Mouse (Mus musculus) erythroblast, adult 5-6 weeks (primary cell): ENCODE data around the gene Gm13279. TPM values are rescaled to one million over a fixed set of nuclear protein-coding genes. Genes with fewer than 3 reads are reported as not detected.
"Not testable (repeated sequence)": the region's sequence is repeated elsewhere in the genome, so short reads cannot be mapped to it uniquely, and the experiment has no call there.

ENCODE experiments used
- ATAC-seq: replicated peaks from 2 replicates; pipeline ENCODE4 v1.8.0; 2016; ENCODE audit warnings: moderate number of reproducible peaks, mild to moderate bottlenecking, moderate TSS enrichment, inconsistent platforms; ENCODE audit not compliant: poor library complexity, low FRiP score, severe bottlenecking
- total RNA-seq, 2 experiments: library from RNA; stranded (forward) in 1 of 2; stranded (reverse) in 1 of 2; fragments of 150-400 nt in 1 of 2; fragments of 200-764, 138-1000 nt in 1 of 2; gene quantifications; 2 replicates each; pipeline versions ENCODE4 v1.2.3 to v1.2.4; 2015 to 2017; ENCODE audit warnings: low replicate concordance in 2 of 2

The Gm13279 gene
- total RNA-seq, 2 experiments from 2014 or later = not detected

GRCm38 (mm10) chr4:88791250-88791649, 5.9 kb upstream of the Gm13279 start, which contains the start of gene Gm13278:
Gm13278 (plus strand) TSS chr4:88791550.
- not testable (repeated sequence) for ATAC-seq

- ATAC-seq = not testable (repeated sequence)
These were observed 3.1 kb upstream of the Gm13279 start, which contains the start of gene Gm13275 for GRCm38 (mm10) chr4:88793936-88794675. Gm13275 (plus strand) TSS chr4:88794487.

- not testable (repeated sequence) for ATAC-seq
These were observed 2.2 kb downstream of the Gm13279 start, which contains the start of gene Gm13285 for GRCm38 (mm10) chr4:88799365-88799764. Gm13285 (plus strand) TSS chr4:88799665.

GRCm38 (mm10) chr4:88802954-88803353, 5.8 kb downstream of the Gm13279 start, which contains the start of gene Gm13287:
Gm13287 (plus strand) TSS chr4:88803254.
- not testable (repeated sequence) for ATAC-seq

- ATAC-seq = not testable (repeated sequence)
These were observed 8.0 kb downstream of the Gm13279 start, which contains the start of gene Gm13288 for GRCm38 (mm10) chr4:88805231-88805630. Gm13288 (plus strand) TSS chr4:88805531.

GRCm38 (mm10) chr4:88805761-88806160, 8.6 kb downstream of the Gm13279 start:
- not testable (repeated sequence) for ATAC-seq

- ATAC-seq = no peak
These were observed 18.7 kb downstream of the Gm13279 start, which contains the start of gene Ifna7 for GRCm38 (mm10) chr4:88815928-88816327. Ifna7 (plus strand) TSS chr4:88816228.

GRCm38 (mm10) chr4:88819659-88820058, 22.5 kb downstream of the Gm13279 start, which contains the start of gene Ifna11:
Ifna11 (plus strand) TSS chr4:88819959.
- no peak for ATAC-seq

- no peak for ATAC-seq
These were observed 25.8 kb downstream of the Gm13279 start for GRCm38 (mm10) chr4:88822995-88823394.

- not testable (repeated sequence) for ATAC-seq
These were observed 29.9 kb downstream of the Gm13279 start, which contains the start of gene Ifna6 for GRCm38 (mm10) chr4:88827116-88827515. Ifna6 (plus strand) TSS chr4:88827416.

- no peak for ATAC-seq
These were observed 33.3 kb downstream of the Gm13279 start for GRCm38 (mm10) chr4:88830523-88830922.

GRCm38 (mm10) chr4:88835225-88835624, 38.0 kb downstream of the Gm13279 start, which contains the start of gene Ifna5:
Ifna5 (plus strand) TSS chr4:88835525.
- not testable (repeated sequence) for ATAC-seq

GRCm38 (mm10) chr4:88838828-88839227, 41.6 kb downstream of the Gm13279 start:
- no peak for ATAC-seq

- no peak for ATAC-seq
These were observed 42.9 kb downstream of the Gm13279 start for GRCm38 (mm10) chr4:88840058-88840457.

GRCm38 (mm10) chr4:88841438-88841911, 44.3 kb downstream of the Gm13279 start, which contains the start of gene Ifna4:
Ifna4 (plus strand) TSS chr4:88841861.
- no peak for ATAC-seq

GRCm38 (mm10) chr4:88845334-88845733, 48.1 kb downstream of the Gm13279 start:
- no peak for ATAC-seq

Other genes starting within 250 kb of the Gm13279 start
Only the 30 nearest of the 31 such genes appear.
- gene Ifna14, start 225.6 kb upstream of the Gm13279 start, total RNA-seq (2015; ENCODE audit: low replicate concordance) = not detected in 2 replicates
- not detected in 2 replicates for gene Ifna14, start 225.6 kb upstream of the Gm13279 start, total RNA-seq (2017; ENCODE audit: low replicate concordance)
- not detected in 2 replicates for gene Ifna9, start 205.0 kb upstream of the Gm13279 start, total RNA-seq (2015; ENCODE audit: low replicate concordance)
- gene Ifna9, start 205.0 kb upstream of the Gm13279 start, total RNA-seq (2017; ENCODE audit: low replicate concordance) = not detected in 2 replicates
- gene Ifna12, start 194.0 kb upstream of the Gm13279 start, total RNA-seq (2015; ENCODE audit: low replicate concordance) = not detected in 2 replicates
- not detected in 2 replicates for gene Ifna12, start 194.0 kb upstream of the Gm13279 start, total RNA-seq (2017; ENCODE audit: low replicate concordance)
- gene C87499, start 163.0 kb upstream of the Gm13279 start, total RNA-seq (2015; ENCODE audit: low replicate concordance) = not detected in 2 replicates
- not detected in 2 replicates for gene C87499, start 163.0 kb upstream of the Gm13279 start, total RNA-seq (2017; ENCODE audit: low replicate concordance)
- gene Ifna13, start 152.9 kb upstream of the Gm13279 start, total RNA-seq (2015; ENCODE audit: low replicate concordance) = not detected in 2 replicates
- gene Ifna13, start 152.9 kb upstream of the Gm13279 start, total RNA-seq (2017; ENCODE audit: low replicate concordance) = not detected in 2 replicates
- not detected in 2 replicates for gene Ifna16, start 120.5 kb upstream of the Gm13279 start, total RNA-seq (2015; ENCODE audit: low replicate concordance)
- not detected in 2 replicates for gene Ifna16, start 120.5 kb upstream of the Gm13279 start, total RNA-seq (2017; ENCODE audit: low replicate concordance)
- gene Ifna2, start 113.5 kb upstream of the Gm13279 start, total RNA-seq (2015; ENCODE audit: low replicate concordance) = not detected in 2 replicates
- not detected in 2 replicates for gene Ifna2, start 113.5 kb upstream of the Gm13279 start, total RNA-seq (2017; ENCODE audit: low replicate concordance)
- gene Ifnab, start 106.0 kb upstream of the Gm13279 start, total RNA-seq (2015; ENCODE audit: low replicate concordance) = not detected in 2 replicates
- not detected in 2 replicates for gene Ifnab, start 106.0 kb upstream of the Gm13279 start, total RNA-seq (2017; ENCODE audit: low replicate concordance)
- not detected in 2 replicates for gene Gm26566, start 75.6 kb upstream of the Gm13279 start, total RNA-seq (2015; ENCODE audit: low replicate concordance)
- not detected in 2 replicates for gene Gm26566, start 75.6 kb upstream of the Gm13279 start, total RNA-seq (2017; ENCODE audit: low replicate concordance)
- 18.6 and 26.3 TPM in 2 replicates for gene Klhl9, start 74.9 kb upstream of the Gm13279 start, total RNA-seq (2015; ENCODE audit: low replicate concordance)
- gene Klhl9, start 74.9 kb upstream of the Gm13279 start, total RNA-seq (2017; ENCODE audit: low replicate concordance) = 24.0 and 29.5 TPM in 2 replicates
- not detected in 2 replicates for gene Gm13271, start 42.5 kb upstream of the Gm13279 start, total RNA-seq (2015; ENCODE audit: low replicate concordance)
- gene Gm13271, start 42.5 kb upstream of the Gm13279 start, total RNA-seq (2017; ENCODE audit: low replicate concordance) = not detected in 2 replicates
- not detected in 2 replicates for gene Gm13283, start 37.3 kb upstream of the Gm13279 start, total RNA-seq (2015; ENCODE audit: low replicate concordance)
- gene Gm13283, start 37.3 kb upstream of the Gm13279 start, total RNA-seq (2017; ENCODE audit: low replicate concordance) = not detected in 2 replicates
- gene Gm13290, start 23.6 kb upstream of the Gm13279 start, total RNA-seq (2015; ENCODE audit: low replicate concordance) = not detected in 2 replicates
- not detected in 2 replicates for gene Gm13290, start 23.6 kb upstream of the Gm13279 start, total RNA-seq (2017; ENCODE audit: low replicate concordance)
- gene Gm13289, start 20.5 kb upstream of the Gm13279 start, total RNA-seq (2015; ENCODE audit: low replicate concordance) = not detected in 2 replicates
- not detected in 2 replicates for gene Gm13289, start 20.5 kb upstream of the Gm13279 start, total RNA-seq (2017; ENCODE audit: low replicate concordance)
- not detected in 2 replicates for gene Gm13272, start 17.5 kb upstream of the Gm13279 start, total RNA-seq (2015; ENCODE audit: low replicate concordance)
- not detected in 2 replicates for gene Gm13272, start 17.5 kb upstream of the Gm13279 start, total RNA-seq (2017; ENCODE audit: low replicate concordance)
- gene Ifnz, start 15.3 kb upstream of the Gm13279 start, total RNA-seq (2015; ENCODE audit: low replicate concordance) = not detected in 2 replicates
- gene Ifnz, start 15.3 kb upstream of the Gm13279 start, total RNA-seq (2017; ENCODE audit: low replicate concordance) = not detected in 2 replicates
- not detected in 2 replicates for gene Gm13276, start 11.7 kb upstream of the Gm13279 start, total RNA-seq (2015; ENCODE audit: low replicate concordance)
- not detected in 2 replicates for gene Gm13276, start 11.7 kb upstream of the Gm13279 start, total RNA-seq (2017; ENCODE audit: low replicate concordance)
- gene Gm13277, start 8.8 kb upstream of the Gm13279 start, total RNA-seq (2015; ENCODE audit: low replicate concordance) = not detected in 2 replicates
- gene Gm13277, start 8.8 kb upstream of the Gm13279 start, total RNA-seq (2017; ENCODE audit: low replicate concordance) = not detected in 2 replicates
- not detected in 2 replicates for gene Gm13278, start 5.8 kb upstream of the Gm13279 start, total RNA-seq (2015; ENCODE audit: low replicate concordance)
- gene Gm13278, start 5.8 kb upstream of the Gm13279 start, total RNA-seq (2017; ENCODE audit: low replicate concordance) = not detected in 2 replicates
- not detected in 2 replicates for gene Gm13275, start 2.9 kb upstream of the Gm13279 start, total RNA-seq (2015; ENCODE audit: low replicate concordance)
- gene Gm13275, start 2.9 kb upstream of the Gm13279 start, total RNA-seq (2017; ENCODE audit: low replicate concordance) = not detected in 2 replicates
- not detected in 2 replicates for gene Gm13285, start 2.3 kb downstream of the Gm13279 start, total RNA-seq (2015; ENCODE audit: low replicate concordance)
- gene Gm13285, start 2.3 kb downstream of the Gm13279 start, total RNA-seq (2017; ENCODE audit: low replicate concordance) = not detected in 2 replicates
- gene Gm13287, start 5.9 kb downstream of the Gm13279 start, total RNA-seq (2015; ENCODE audit: low replicate concordance) = not detected in 2 replicates
- gene Gm13287, start 5.9 kb downstream of the Gm13279 start, total RNA-seq (2017; ENCODE audit: low replicate concordance) = not detected in 2 replicates
- not detected in 2 replicates for gene Gm13288, start 8.1 kb downstream of the Gm13279 start, total RNA-seq (2015; ENCODE audit: low replicate concordance)
- not detected in 2 replicates for gene Gm13288, start 8.1 kb downstream of the Gm13279 start, total RNA-seq (2017; ENCODE audit: low replicate concordance)
- not detected in 2 replicates for gene Ifna7, start 18.8 kb downstream of the Gm13279 start, total RNA-seq (2015; ENCODE audit: low replicate concordance)
- gene Ifna7, start 18.8 kb downstream of the Gm13279 start, total RNA-seq (2017; ENCODE audit: low replicate concordance) = not detected in 2 replicates
- not detected in 2 replicates for gene Ifna11, start 22.6 kb downstream of the Gm13279 start, total RNA-seq (2015; ENCODE audit: low replicate concordance)
- not detected in 2 replicates for gene Ifna11, start 22.6 kb downstream of the Gm13279 start, total RNA-seq (2017; ENCODE audit: low replicate concordance)
- not detected in 2 replicates for gene Ifna6, start 30.0 kb downstream of the Gm13279 start, total RNA-seq (2015; ENCODE audit: low replicate concordance)
- gene Ifna6, start 30.0 kb downstream of the Gm13279 start, total RNA-seq (2017; ENCODE audit: low replicate concordance) = not detected in 2 replicates
- gene Ifna5, start 38.1 kb downstream of the Gm13279 start, total RNA-seq (2015; ENCODE audit: low replicate concordance) = not detected in 2 replicates
- not detected in 2 replicates for gene Ifna5, start 38.1 kb downstream of the Gm13279 start, total RNA-seq (2017; ENCODE audit: low replicate concordance)
- gene Ifna4, start 44.5 kb downstream of the Gm13279 start, total RNA-seq (2015; ENCODE audit: low replicate concordance) = not detected in 2 replicates
- not detected in 2 replicates for gene Ifna4, start 44.5 kb downstream of the Gm13279 start, total RNA-seq (2017; ENCODE audit: low replicate concordance)
- gene Ifna1, start 52.7 kb downstream of the Gm13279 start, total RNA-seq (2015; ENCODE audit: low replicate concordance) = not detected in 2 replicates
- not detected in 2 replicates for gene Ifna1, start 52.7 kb downstream of the Gm13279 start, total RNA-seq (2017; ENCODE audit: low replicate concordance)
- not detected in 2 replicates for gene Ifne, start 82.8 kb downstream of the Gm13279 start, total RNA-seq (2015; ENCODE audit: low replicate concordance)
- not detected in 2 replicates for gene Ifne, start 82.8 kb downstream of the Gm13279 start, total RNA-seq (2017; ENCODE audit: low replicate concordance)